Comparison of ENCODE assay signal across 8 mouse cellular contexts in genomic region chr2:168954376-168954775, GRCm38 (mm10). TPM values are rescaled to one million over a fixed set of nuclear protein-coding genes. Genes with fewer than 3 reads are reported as not detected.
DNase-seq lines count a peak whose midpoint lies in the region; ATAC-seq and TF ChIP-seq lines count a peak whose summit lies in the region.

No protein-coding gene starts in this region.

- no peak for TF ChIP-seq CTCF in left cerebral cortex, adult 2 months (IDR thresholded peaks at IDR 0.05)

- H3K4me3 ChIP-seq in left cerebral cortex, adult 2 months, result peak overlapping the region; percentile 63
- H3K4me3 ChIP-seq in embryonic facial prominence, embryonic 10.5 days, result peak overlapping the region; percentile 98
- H3K4me3 ChIP-seq in intestine, embryonic 14.5 days (ENCODE audit: low read depth, low read length), result peak overlapping the region; percentile 91

- peak overlapping the region; percentile 98 for H3K27ac ChIP-seq in left cerebral cortex, adult 2 months
- H3K27ac ChIP-seq in embryonic facial prominence, embryonic 10.5 days (replicated peaks), result peak overlapping the region; percentile 88
- H3K27ac ChIP-seq in intestine, embryonic 14.5 days (ENCODE audit: low read depth), result peak overlapping the region; percentile 83; the same call in 1 of the 2 replicates

- no peaks in the 10 kb centered on the region for H3K27me3 ChIP-seq in embryonic facial prominence, embryonic 10.5 days (replicated peaks; ENCODE audit: low read depth, poor library complexity, severe bottlenecking)
- no peaks in the 10 kb centered on the region for H3K27me3 ChIP-seq in intestine, embryonic 14.5 days (replicated peaks; ENCODE audit: control insufficient read depth, insufficient read depth, low read length)

- H3K4me2 ChIP-seq in intestine, embryonic 14.5 days (ENCODE audit: low read length), result peak overlapping the region; percentile 93

- intact Hi-C loops in left cerebral cortex, adult 2 months (cut with DNase I), result no loop called here
- intact Hi-C loops in left cerebral cortex, postnatal 25 days (cut with DNase I), result no loop called here

- peaks cover 24% of the 10 kb centered on the region for H3K4me1 ChIP-seq in embryonic facial prominence, embryonic 10.5 days
- peaks cover 12% of the 10 kb centered on the region for H3K4me1 ChIP-seq in intestine, embryonic 14.5 days (replicated peaks; ENCODE audit: control insufficient read depth, insufficient read depth, low read length)

- 8% methylated on average over 8 of the region's 8 CpGs for WGBS in embryonic facial prominence, embryonic 10.5 days
- 6% methylated on average over 8 of the region's 8 CpGs for WGBS in intestine, embryonic 14.5 days

- no peaks in the 10 kb centered on the region for H3K9me3 ChIP-seq in embryonic facial prominence, embryonic 10.5 days
- H3K9me3 ChIP-seq in intestine, embryonic 14.5 days (ENCODE audit: control insufficient read depth, low read length), result no peaks in the 10 kb centered on the region

- H3K36me3 ChIP-seq in embryonic facial prominence, embryonic 10.5 days (replicated peaks), result peaks cover 34% of the 10 kb centered on the region
- H3K36me3 ChIP-seq in intestine, embryonic 14.5 days (ENCODE audit: control insufficient read depth, insufficient read depth, low read length), result peaks cover 24% of the 10 kb centered on the region

- DNase-seq in left cerebral cortex, adult 2 months (ENCODE audit: extremely low spot score in 1 of 2, low spot score in 2 of 2), result no peak
- no peak for DNase-seq in left cerebral cortex, postnatal 25 days (ENCODE audit: low spot score in 2 of 2)
- peak; percentile 30 for DNase-seq in embryonic facial prominence, embryonic 10.5 days (ENCODE audit: low spot score)
- no peak for DNase-seq in intestine, embryonic 14.5 days (ENCODE audit: low spot score)
- no peak for DNase-seq in frontal cortex, postnatal 36 days (ENCODE audit: low spot score in 2 of 2)
- DNase-seq in spleen, adult 18-20 months, result no peak
- DNase-seq in layer of hippocampus, adult 11-12 months (ENCODE audit: low spot score), result no peak

- peak; percentile 10; the same call in 1 of the 2 replicates for ATAC-seq in intestine, embryonic 14.5 days (replicated peaks; ENCODE audit: low FRiP score, low TSS enrichment, low read depth)
- peak; percentile 9 for ATAC-seq in megakaryocyte progenitor cell, adult 5-6 weeks (replicated peaks; ENCODE audit: poor library complexity)

- H3K9ac ChIP-seq in intestine, embryonic 14.5 days (ENCODE audit: low read length), result peak overlapping the region; percentile 88

RNA-seq across cellular contexts. Expression of gene Zfp64, which starts 1.0 kb away (rescaled TPM):
- 10 to 100 TPM; 15.9 to 17.2 TPM for total RNA-seq in left cerebral cortex, adult 2 months (2021)
- 10 to 100 TPM; 15.1 to 15.4 TPM for total RNA-seq in left cerebral cortex, postnatal 25 days (2021)
- 44.6 and 47.4 TPM in 2 replicates for polyA plus RNA-seq in embryonic facial prominence, embryonic 10.5 days (2016; fragmentation: Nextera tagmentation; extraction: Ambion mirVana)
- polyA plus RNA-seq in intestine, embryonic 14.5 days (2014; fragmentation: Nextera tagmentation; extraction: Ambion mirVana), result 36.8 and 38.7 TPM in 2 replicates
- 14.7 and 19.0 TPM in 2 replicates for total RNA-seq in megakaryocyte progenitor cell, adult 5-6 weeks (2015)
- total RNA-seq in megakaryocyte progenitor cell, adult 5-6 weeks (2017), result 32.4 and 33.5 TPM in 2 replicates
